Mouse (Mus musculus) heart, adult 2 months (tissue): ENCODE measurements around the gene Phf13. TPM values are rescaled to one million over a fixed set of nuclear protein-coding genes. Genes with fewer than 3 reads are reported as not detected.

Source experiments
- DNase-seq, 2 experiments: peaks; one replicate each; pipeline ENCODE4 v3.0.0; 2021
- H3K27ac ChIP-seq: fragments of 200-600 bp; 2 replicates; pipeline ENCODE4 v1.8.1; 2022
- H3K27me3 ChIP-seq: fragments of 200-500 bp; 2 replicates; pipeline ENCODE4 v1.6.1; 2012; ENCODE audit warnings: mild to moderate bottlenecking, low read length, inconsistent platforms, mixed read lengths; ENCODE audit not compliant: control insufficient read depth, insufficient read depth
- H3K36me3 ChIP-seq: fragments of 200-500 bp; 2 replicates; pipeline ENCODE4 v1.6.1; 2012; ENCODE audit warnings: low read length, inconsistent platforms; ENCODE audit not compliant: control insufficient read depth, insufficient read depth
- H3K4me1 ChIP-seq: fragments of 200-500 bp; 2 replicates; pipeline ENCODE4 v1.6.1; 2011; ENCODE audit warnings: low read length; ENCODE audit not compliant: control insufficient read depth, insufficient read depth
- H3K4me3 ChIP-seq: fragments of 200-600 bp; 2 replicates; pipeline ENCODE4 v1.8.1; 2022
- H3K79me2 ChIP-seq: fragments of 200-500 bp; replicated peaks from 2 replicates; pipeline ENCODE4 v1.6.1; 2012; ENCODE audit warnings: mild to moderate bottlenecking, inconsistent platforms, low read length, moderate library complexity, mixed read lengths; ENCODE audit not compliant: control insufficient read depth, insufficient read depth
- H3K9ac ChIP-seq: fragments of 200-500 bp; 2 replicates; pipeline ENCODE4 v1.6.1; 2012; ENCODE audit warnings: low read depth, mild to moderate bottlenecking, control low read depth, inconsistent platforms, low read length, mixed read lengths
- CTCF ChIP-seq: fragments of 200-600 bp; IDR thresholded peaks from 2 replicates; pipeline ENCODE4 v1.8.1; 2022; ENCODE audit warnings: antibody characterized with exemption, mild to moderate bottlenecking, moderate library complexity
- EP300 ChIP-seq: fragments of 200-500 bp; IDR thresholded peaks from 2 replicates; pipeline ENCODE4 v1.6.1; 2011; ENCODE audit warnings: low read depth, low read length, control low read depth; ENCODE audit not compliant: insufficient read depth
- POLR2A ChIP-seq: fragments of 200-500 bp; IDR thresholded peaks from 2 replicates; pipeline ENCODE4 v1.6.1; 2011; ENCODE audit warnings: mild to moderate bottlenecking, low read depth, low read length, control low read depth; ENCODE audit not compliant: insufficient read depth
- WGBS: fragments of 180-500 bp; shearing (Covaris S2); methylation state at CpG from one replicate; pipeline ENCODE4 v1.1.7; 2018; 5-methylcytosine and 5-hydroxymethylcytosine counted together
- intact Hi-C: fragments of 180-260 bp; cut with DNase I; formaldehyde crosslinking; loops from one replicate; pipeline ENCODE4 v1.15.1; 2025
- polyA plus RNA-seq: library from polyadenylated mRNA; depleted of rRNA; stranded (reverse); fragments of >200 nt; gene quantifications from 2 replicates; pipeline ENCODE4 v1.2.3, GENCODE M21; 2012
- total RNA-seq, 2 experiments: library from RNA; stranded (reverse); gene quantifications; 2 replicates each; pipeline ENCODE4 v1.2.3; 2021

Gene Phf13
- total and polyA plus RNA-seq, 3 experiments, result 3.0 to 4.8 (median 4.5) TPM

GRCm38 (mm10) chr4:151988014-151988341, 8.1 kb downstream of the Phf13 start:
- TF ChIP-seq EP300 (no peak), POLR2A (no peak), CTCF (no peak)
- peaks cover 8% of the 10 kb centered on the region for H3K4me1 ChIP-seq
- H3K79me2 ChIP-seq, result no peaks in the 10 kb centered on the region
- intact Hi-C loops, result no loop called here
- DNase-seq, result no peak
- H3K27ac ChIP-seq, result peak overlapping the region; percentile 88
- H3K9ac ChIP-seq, result peak overlapping the region; percentile 97
- H3K27me3 ChIP-seq, result no peaks in the 10 kb centered on the region
- H3K36me3 ChIP-seq, result no peaks in the 10 kb centered on the region
- peak overlapping the region; percentile 83 for H3K4me3 ChIP-seq
- 20% methylated on average over 10 of the region's 10 CpGs for WGBS

GRCm38 (mm10) chr4:151986650-151987049, 9.4 kb downstream of the Phf13 start:
- Histone ChIP-seq H3K4me3 (no peak overlapping the region), H3K4me1 (peaks cover 8% of the 10 kb centered on the region), H3K36me3 (no peaks in the 10 kb centered on the region), H3K27ac (no peak overlapping the region), H3K9ac (no peak overlapping the region), H3K27me3 (no peaks in the 10 kb centered on the region), H3K79me2 (no peaks in the 10 kb centered on the region)
- peak in 1 of 2 experiments; percentile 14 for DNase-seq
- TF ChIP-seq POLR2A, result no peak
- no peak for TF ChIP-seq CTCF
- no peak for TF ChIP-seq EP300
- WGBS, result 46% methylated on average over 8 of the region's 8 CpGs
- intact Hi-C loops, result no loop called here

- TF ChIP-seq POLR2A, result no peak
- TF ChIP-seq EP300, result no peak
- TF ChIP-seq CTCF, result no peak
- Histone ChIP-seq H3K4me3 (no peak overlapping the region), H3K27ac (no peak overlapping the region), H3K4me1 (peaks cover 8% of the 10 kb centered on the region), H3K36me3 (no peaks in the 10 kb centered on the region), H3K27me3 (no peaks in the 10 kb centered on the region), H3K9ac (no peak overlapping the region), H3K79me2 (no peaks in the 10 kb centered on the region)
- 52% methylated on average over 10 of the region's 10 CpGs for WGBS
- intact Hi-C loops, result no loop called here
- no peak for DNase-seq
These were observed 10.2 kb downstream of the Phf13 start for GRCm38 (mm10) chr4:151985886-151986285.

GRCm38 (mm10) chr4:151983560-151983959, 12.5 kb downstream of the Phf13 start:
- H3K4me3 ChIP-seq, result no peak overlapping the region
- intact Hi-C loops, result loop anchor here (2.0 kb wide), 1 partner anchor 19 kb away; no protein-coding TSS in a partner anchor

GRCm38 (mm10) chr4:151983043-151983442, 13.0 kb downstream of the Phf13 start:
- TF ChIP-seq POLR2A, result no peak
- no peak for TF ChIP-seq CTCF
- TF ChIP-seq EP300, result no peak
- DNase-seq, result no peak
- peaks cover 8% of the 10 kb centered on the region for H3K4me1 ChIP-seq
- no peak overlapping the region for H3K9ac ChIP-seq
- no peak overlapping the region for H3K27ac ChIP-seq
- no peak overlapping the region for H3K4me3 ChIP-seq
- no peaks in the 10 kb centered on the region for H3K79me2 ChIP-seq
- no peaks in the 10 kb centered on the region for H3K36me3 ChIP-seq
- WGBS, result 72% methylated on average over 17 of the region's 17 CpGs
- intact Hi-C loops, result loop anchor here (2.0 kb wide), 1 partner anchor 20 kb away; no protein-coding TSS in a partner anchor
- no peaks in the 10 kb centered on the region for H3K27me3 ChIP-seq

More at GRCm38 (mm10) chr4:151983560-151983959, 12.5 kb downstream of the Phf13 start:
- H3K27ac ChIP-seq, result no peak overlapping the region
- TF ChIP-seq POLR2A (no peak), EP300 (no peak), CTCF (no peak)
- no peak overlapping the region for H3K9ac ChIP-seq
- no peaks in the 10 kb centered on the region for H3K36me3 ChIP-seq
- 51% methylated on average over 8 of the region's 9 CpGs for WGBS
- no peaks in the 10 kb centered on the region for H3K27me3 ChIP-seq
- H3K79me2 ChIP-seq, result no peaks in the 10 kb centered on the region
- DNase-seq, result peak in 1 of 2 experiments; percentile 21
- H3K4me1 ChIP-seq, result peaks cover 8% of the 10 kb centered on the region

GRCm38 (mm10) chr4:151981363-151981762, 14.7 kb downstream of the Phf13 start:
- TF ChIP-seq EP300, result peak; percentile 89; the same call in 1 of the 2 replicates
- TF ChIP-seq POLR2A, result peak; percentile 40; the same call in 1 of the 2 replicates
- TF ChIP-seq CTCF, result no peak
- intact Hi-C loops, result loop anchor here (2.0 kb wide), 3 partner anchors 45 to 113 kb away; partner anchors contain the start of genes Nol9, Tas1r1 and Zbtb48
- H3K9ac ChIP-seq, result no peak overlapping the region
- DNase-seq, result peak; percentile 79 to 88
- H3K27me3 ChIP-seq, result no peaks in the 10 kb centered on the region
- 12% methylated on average over 5 of the region's 5 CpGs for WGBS
- H3K36me3 ChIP-seq, result no peaks in the 10 kb centered on the region
- no peaks in the 10 kb centered on the region for H3K4me1 ChIP-seq
- H3K27ac ChIP-seq, result no peak overlapping the region
- no peak overlapping the region for H3K4me3 ChIP-seq
- H3K79me2 ChIP-seq, result no peaks in the 10 kb centered on the region
